Comparison of ENCODE assay signal across 8 mouse cellular contexts in genomic region chr9:70011537-70012407, GRCm38 (mm10). TPM values are rescaled to one million over a fixed set of nuclear protein-coding genes. Genes with fewer than 3 reads are reported as not detected.
DNase-seq lines count a peak whose midpoint lies in the region; ATAC-seq and TF ChIP-seq lines count a peak whose summit lies in the region.

No protein-coding gene starts in this region.

- no peaks in the 10 kb centered on the region for H3K27me3 ChIP-seq in embryonic facial prominence, embryonic 15.5 days
- no peaks in the 10 kb centered on the region for H3K27me3 ChIP-seq in intestine, embryonic 16.5 days (replicated peaks; ENCODE audit: control insufficient read depth, insufficient read depth, low read length)
- no peaks in the 10 kb centered on the region for H3K27me3 ChIP-seq in neural tube, embryonic 12.5 days (replicated peaks)

- H3K9ac ChIP-seq in embryonic facial prominence, embryonic 15.5 days = no peak overlapping the region; the same call in 1 of the 2 replicates
- H3K9ac ChIP-seq in intestine, embryonic 16.5 days (ENCODE audit: low read depth, low read length) = peak overlapping the region; percentile 91
- no peak overlapping the region for H3K9ac ChIP-seq in neural tube, embryonic 12.5 days

- intact Hi-C loops in left cerebral cortex, adult 2 months (cut with DNase I) = loop anchor here (10.0 kb wide), 1 partner anchor 493 kb away; the partner anchor contains the start of gene Rnf111
- intact Hi-C loops in left cerebral cortex, postnatal 36 days (cut with DNase I) = no loop called here

- no peak for TF ChIP-seq CTCF in left cerebral cortex, adult 2 months (IDR thresholded peaks at IDR 0.05)

- H3K4me1 ChIP-seq in embryonic facial prominence, embryonic 15.5 days = peaks cover 11% of the 10 kb centered on the region
- peaks cover 14% of the 10 kb centered on the region for H3K4me1 ChIP-seq in intestine, embryonic 16.5 days (ENCODE audit: control insufficient read depth, insufficient read depth, low read length)
- H3K4me1 ChIP-seq in neural tube, embryonic 12.5 days = peaks cover 16% of the 10 kb centered on the region

- 58% methylated on average over 14 of the region's 14 CpGs for WGBS in embryonic facial prominence, embryonic 15.5 days
- WGBS in intestine, embryonic 16.5 days = 59% methylated on average over 14 of the region's 14 CpGs
- WGBS in neural tube, embryonic 12.5 days = 66% methylated on average over 14 of the region's 14 CpGs

- H3K9me3 ChIP-seq in embryonic facial prominence, embryonic 15.5 days (replicated peaks) = no peaks in the 10 kb centered on the region
- no peaks in the 10 kb centered on the region for H3K9me3 ChIP-seq in intestine, embryonic 16.5 days (ENCODE audit: control insufficient read depth, low read length)
- no peaks in the 10 kb centered on the region for H3K9me3 ChIP-seq in neural tube, embryonic 12.5 days

- peak overlapping the region; percentile 49 for H3K4me2 ChIP-seq in embryonic facial prominence, embryonic 15.5 days (replicated peaks)
- H3K4me2 ChIP-seq in intestine, embryonic 16.5 days (ENCODE audit: low read depth, low read length) = peak overlapping the region; percentile 59
- peak overlapping the region; percentile 80 for H3K4me2 ChIP-seq in neural tube, embryonic 12.5 days (replicated peaks)

- ATAC-seq in embryonic facial prominence, embryonic 15.5 days (ENCODE audit: insufficient number of reproducible peaks, low FRiP score, low TSS enrichment, low read depth) = no peak
- ATAC-seq in intestine, embryonic 16.5 days = peak; percentile 45
- ATAC-seq in neural tube, embryonic 12.5 days (ENCODE audit: low FRiP score, low read depth) = peak; percentile 23; the same call in 1 of the 2 replicates

- peaks cover 34% of the 10 kb centered on the region for H3K36me3 ChIP-seq in embryonic facial prominence, embryonic 15.5 days
- H3K36me3 ChIP-seq in intestine, embryonic 16.5 days (ENCODE audit: control insufficient read depth, insufficient read depth, low read length) = peaks cover 11% of the 10 kb centered on the region
- peaks cover 30% of the 10 kb centered on the region for H3K36me3 ChIP-seq in neural tube, embryonic 12.5 days

- peak overlapping the region; percentile 48; the same call in 1 of the 2 replicates for H3K27ac ChIP-seq in left cerebral cortex, adult 2 months
- peak overlapping the region; percentile 93 for H3K27ac ChIP-seq in embryonic facial prominence, embryonic 15.5 days (replicated peaks)
- peak overlapping the region; percentile 89 for H3K27ac ChIP-seq in intestine, embryonic 16.5 days (ENCODE audit: low read length)
- no peak overlapping the region; the same call in 1 of the 2 replicates for H3K27ac ChIP-seq in neural tube, embryonic 12.5 days

- no peak for DNase-seq in left cerebral cortex, adult 2 months (ENCODE audit: extremely low spot score in 1 of 2, low spot score in 2 of 2)
- no peak for DNase-seq in left cerebral cortex, postnatal 36 days (ENCODE audit: low spot score in 2 of 2)
- DNase-seq in embryo, embryonic 11 days = no peak
- no peak for DNase-seq in frontal cortex, adult 2 months (ENCODE audit: extremely low spot score in 1 of 2, low spot score in 1 of 2)
- no peak for DNase-seq in gastrocnemius, postnatal 25 days

- H3K4me3 ChIP-seq in left cerebral cortex, adult 2 months = peak overlapping the region; percentile 94
- H3K4me3 ChIP-seq in embryonic facial prominence, embryonic 15.5 days (replicated peaks) = peak overlapping the region; percentile 87
- H3K4me3 ChIP-seq in intestine, embryonic 16.5 days (ENCODE audit: low read length) = peak overlapping the region; percentile 94
- H3K4me3 ChIP-seq in neural tube, embryonic 12.5 days = peak overlapping the region; percentile 97

RNA-seq across cellular contexts. Expression of gene Gtf2a2, which starts 0.6 kb away (rescaled TPM):
- total RNA-seq in left cerebral cortex, adult 2 months (2021) = 10 to 100 TPM; 52.5 to 58.4 TPM
- 10 to 100 TPM; 50.3 to 62.8 TPM for total RNA-seq in left cerebral cortex, postnatal 36 days (2021)
- 167 and 172 TPM in 2 replicates for polyA plus RNA-seq in embryonic facial prominence, embryonic 15.5 days (2015; fragmentation: Nextera tagmentation; extraction: Ambion mirVana)
- 139 and 151 TPM in 2 replicates for polyA plus RNA-seq in intestine, embryonic 16.5 days (2015; fragmentation: Nextera tagmentation; extraction: Ambion mirVana)
- 173 and 183 TPM in 2 replicates for polyA plus RNA-seq in neural tube, embryonic 12.5 days (2016; fragmentation: Nextera tagmentation; extraction: Ambion mirVana)
- polyA plus RNA-seq in frontal cortex, adult 2 months (2012; rRNA removed) = 72.5 and 78.8 TPM in 2 replicates
- 10 to 100 TPM; 49.2 to 49.9 TPM for total RNA-seq in gastrocnemius, postnatal 25 days (2021)

RNA-seq across cellular contexts. Expression of gene Bnip2, which starts 22.5 kb away (rescaled TPM):
- 10 to 100 TPM; 42.9 to 43.2 TPM for total RNA-seq in left cerebral cortex, adult 2 months (2021)
- 10 to 100 TPM; 38.1 to 49.2 TPM for total RNA-seq in left cerebral cortex, postnatal 36 days (2021)
- 104 and 107 TPM in 2 replicates for polyA plus RNA-seq in embryonic facial prominence, embryonic 15.5 days (2015; fragmentation: Nextera tagmentation; extraction: Ambion mirVana)
- 54.9 and 60.0 TPM in 2 replicates for polyA plus RNA-seq in intestine, embryonic 16.5 days (2015; fragmentation: Nextera tagmentation; extraction: Ambion mirVana)
- polyA plus RNA-seq in neural tube, embryonic 12.5 days (2016; fragmentation: Nextera tagmentation; extraction: Ambion mirVana) = 94.7 and 105 TPM in 2 replicates
- polyA plus RNA-seq in frontal cortex, adult 2 months (2012; rRNA removed) = 44.6 and 48.0 TPM in 2 replicates
- 10 to 100 TPM; 73.6 to 76.0 TPM for total RNA-seq in gastrocnemius, postnatal 25 days (2021)

RNA-seq across cellular contexts. Expression of gene Gcnt3, which starts 26.1 kb away (rescaled TPM):
- total RNA-seq in left cerebral cortex, adult 2 months (2021) = not detected
- not detected for total RNA-seq in left cerebral cortex, postnatal 36 days (2021)
- 0.16 and 0.23 TPM in 2 replicates for polyA plus RNA-seq in embryonic facial prominence, embryonic 15.5 days (2015; fragmentation: Nextera tagmentation; extraction: Ambion mirVana)
- 12.7 and 13.0 TPM in 2 replicates for polyA plus RNA-seq in intestine, embryonic 16.5 days (2015; fragmentation: Nextera tagmentation; extraction: Ambion mirVana)
- polyA plus RNA-seq in neural tube, embryonic 12.5 days (2016; fragmentation: Nextera tagmentation; extraction: Ambion mirVana) = not detected in 2 replicates
- not detected in 2 replicates for polyA plus RNA-seq in frontal cortex, adult 2 months (2012; rRNA removed)
- total RNA-seq in gastrocnemius, postnatal 25 days (2021) = not detected

Comparison
In these comparisons a context has a peak if more than half of its experiments do, and no peak if none do; other contexts are left out.
1. RNA of gene Gcnt3, which starts 26.1 kb away (polyA plus RNA-seq): 12.7 to 13.0 TPM in intestine, embryonic 16.5 days; 0.16 to 0.23 TPM in embryonic facial prominence, embryonic 15.5 days, not detected in neural tube, embryonic 12.5 days and not detected in frontal cortex, adult 2 months; every median in the first group is over 10 times any median in the second.
2. Peak in every context shown above with its lines, with median percentiles within 50 percentile points of each other: H3K4me3 ChIP-seq and H3K4me2 ChIP-seq.